In the genomic region with DNA sequence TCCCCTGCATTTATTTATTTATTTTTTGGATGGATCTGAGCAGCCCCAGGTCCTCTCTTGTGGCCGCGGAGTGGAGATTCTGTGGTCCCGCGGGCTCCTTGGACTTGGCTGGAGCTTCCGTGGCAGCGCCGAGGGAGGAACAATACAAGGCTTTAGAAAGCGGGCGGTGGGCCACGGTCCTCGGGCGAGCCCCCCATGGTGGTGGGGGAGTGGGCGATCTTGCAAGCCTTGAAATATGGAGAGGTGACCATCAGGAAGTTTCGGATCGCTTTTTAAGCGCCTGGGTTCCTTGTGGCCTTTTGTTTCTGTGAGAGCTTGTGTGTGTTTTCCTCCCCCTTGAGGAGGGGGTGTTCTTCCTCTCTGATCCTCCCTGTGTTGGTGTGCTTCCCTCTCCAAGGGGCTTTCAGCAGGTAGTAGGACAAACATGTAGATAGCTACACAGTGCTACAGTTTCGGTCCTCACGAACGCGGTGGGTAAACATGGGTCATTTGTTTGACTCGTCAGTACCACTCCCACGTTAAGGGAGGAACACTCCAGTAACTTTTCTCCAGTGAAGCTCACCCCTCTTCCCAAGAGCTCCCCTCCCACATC, we compare ENCODE assay signal across 8 mouse cellular contexts. TPM values are rescaled to one million over a fixed set of nuclear protein-coding genes. Genes with fewer than 3 reads are reported as not detected.
DNase-seq lines count a peak whose midpoint lies in the region; ATAC-seq lines count a peak whose summit lies in the region.

No protein-coding gene starts in this region.

- WGBS in embryonic facial prominence, embryonic 14.5 days, result under 1% methylated on average over 22 of the region's 22 CpGs
- WGBS in heart, embryonic 12.5 days, result under 1% methylated on average over 22 of the region's 22 CpGs
- WGBS in liver, embryonic 15.5 days (ENCODE audit: insufficient replicate concordance), result under 1% methylated on average over 22 of the region's 22 CpGs
- 0% methylated on average over 22 of the region's 22 CpGs for WGBS in neural tube, embryonic 15.5 days

- 0 out of 2 replicates have a peak, but pooled peaks have one; percentile 27 for ATAC-seq in embryonic facial prominence, embryonic 14.5 days (ENCODE audit: low read depth)
- no peak; the same call in 1 of the 2 replicates for ATAC-seq in heart, embryonic 12.5 days (ENCODE audit: insufficient number of reproducible peaks, low FRiP score)
- ATAC-seq in liver, embryonic 15.5 days (ENCODE audit: insufficient read depth), result no peak
- ATAC-seq in neural tube, embryonic 15.5 days (ENCODE audit: low FRiP score), result peak; percentile 46; the same call in 1 of the 2 replicates

- no peaks in the 10 kb centered on the region for H3K27me3 ChIP-seq in embryonic facial prominence, embryonic 14.5 days (replicated peaks; ENCODE audit: control insufficient read depth, insufficient read depth, low read length)
- no peaks in the 10 kb centered on the region for H3K27me3 ChIP-seq in heart, embryonic 12.5 days (replicated peaks)
- no peaks in the 10 kb centered on the region for H3K27me3 ChIP-seq in liver, embryonic 15.5 days
- no peaks in the 10 kb centered on the region for H3K27me3 ChIP-seq in neural tube, embryonic 15.5 days (replicated peaks)

- peak overlapping the region; percentile 64 for H3K4me2 ChIP-seq in embryonic facial prominence, embryonic 14.5 days (ENCODE audit: low read depth, low read length)
- H3K4me2 ChIP-seq in heart, embryonic 12.5 days, result peak overlapping the region; percentile 71
- peak overlapping the region; percentile 80 for H3K4me2 ChIP-seq in liver, embryonic 15.5 days
- peak overlapping the region; percentile 74 for H3K4me2 ChIP-seq in neural tube, embryonic 15.5 days

- peak overlapping the region; percentile 98 for H3K27ac ChIP-seq in embryonic facial prominence, embryonic 14.5 days (replicated peaks; ENCODE audit: low read depth, low read length)
- peak overlapping the region; percentile 97 for H3K27ac ChIP-seq in heart, embryonic 12.5 days (ENCODE audit: poor library complexity, severe bottlenecking)
- H3K27ac ChIP-seq in liver, embryonic 15.5 days (replicated peaks), result peak overlapping the region; percentile 95
- peak overlapping the region; percentile 96 for H3K27ac ChIP-seq in neural tube, embryonic 15.5 days (replicated peaks)

- no peaks in the 10 kb centered on the region for H3K9me3 ChIP-seq in embryonic facial prominence, embryonic 14.5 days (ENCODE audit: control insufficient read depth, low read length)
- no peaks in the 10 kb centered on the region for H3K9me3 ChIP-seq in heart, embryonic 12.5 days (replicated peaks)
- no peaks in the 10 kb centered on the region for H3K9me3 ChIP-seq in liver, embryonic 15.5 days (replicated peaks)
- no peaks in the 10 kb centered on the region for H3K9me3 ChIP-seq in neural tube, embryonic 15.5 days (replicated peaks)

- H3K9ac ChIP-seq in embryonic facial prominence, embryonic 14.5 days (ENCODE audit: low read depth, low read length), result peak overlapping the region; percentile 99
- H3K9ac ChIP-seq in heart, embryonic 12.5 days, result peak overlapping the region; percentile 99
- H3K9ac ChIP-seq in liver, embryonic 15.5 days, result peak overlapping the region; percentile 96
- peak overlapping the region; percentile 97 for H3K9ac ChIP-seq in neural tube, embryonic 15.5 days (replicated peaks)

- peaks cover 32% of the 10 kb centered on the region for H3K4me1 ChIP-seq in embryonic facial prominence, embryonic 14.5 days (ENCODE audit: control insufficient read depth, insufficient read depth, low read length)
- peaks cover 28% of the 10 kb centered on the region for H3K4me1 ChIP-seq in heart, embryonic 12.5 days (replicated peaks)
- peaks cover 76% of the 10 kb centered on the region for H3K4me1 ChIP-seq in liver, embryonic 15.5 days (replicated peaks)
- H3K4me1 ChIP-seq in neural tube, embryonic 15.5 days, result peaks cover 42% of the 10 kb centered on the region

- H3K36me3 ChIP-seq in embryonic facial prominence, embryonic 14.5 days (ENCODE audit: control insufficient read depth, insufficient read depth, low read length), result peaks cover 4% of the 10 kb centered on the region; the same call in 1 of the 2 replicates
- peaks cover 4% of the 10 kb centered on the region for H3K36me3 ChIP-seq in heart, embryonic 12.5 days
- peaks cover 8% of the 10 kb centered on the region for H3K36me3 ChIP-seq in liver, embryonic 15.5 days (replicated peaks)
- no peaks in the 10 kb centered on the region for H3K36me3 ChIP-seq in neural tube, embryonic 15.5 days

- DNase-seq in 416B (ENCODE audit: low read depth), result peak; percentile 46
- peak; percentile 35 for DNase-seq in adrenal gland, postnatal 10 days
- DNase-seq in embryonic facial prominence, embryonic 14.5 days (ENCODE audit: low spot score), result peak; percentile 55
- DNase-seq in kidney, postnatal 10 days, result peak; percentile 59
- DNase-seq in thymus, postnatal 0 days (ENCODE audit: low spot score), result peak; percentile 31

- peak overlapping the region; percentile 99 for H3K4me3 ChIP-seq in embryonic facial prominence, embryonic 14.5 days (ENCODE audit: low read depth, low read length)
- peak overlapping the region; percentile 95 for H3K4me3 ChIP-seq in heart, embryonic 12.5 days
- H3K4me3 ChIP-seq in liver, embryonic 15.5 days (replicated peaks), result peak overlapping the region; percentile 93
- H3K4me3 ChIP-seq in neural tube, embryonic 15.5 days (replicated peaks), result peak overlapping the region; percentile 90

RNA-seq across cellular contexts. Expression of gene Pum1, which starts 0.8 kb away (rescaled TPM):
- 10 to 100 TPM; 68.9 to 81.9 TPM for total RNA-seq in adrenal gland, postnatal 10 days (2021)
- polyA plus RNA-seq in embryonic facial prominence, embryonic 14.5 days (2014; fragmentation: Nextera tagmentation; extraction: Ambion mirVana), result 70.4 and 78.8 TPM in 2 replicates
- polyA plus RNA-seq in heart, embryonic 12.5 days (2016; fragmentation: Nextera tagmentation; extraction: Ambion mirVana), result 68.7 and 70.2 TPM in 2 replicates
- 31.7 and 35.7 TPM in 2 replicates for polyA plus RNA-seq in liver, embryonic 15.5 days (2015; fragmentation: Nextera tagmentation; extraction: Ambion mirVana)
- 75.8 and 79.3 TPM in 2 replicates for polyA plus RNA-seq in neural tube, embryonic 15.5 days (2015; fragmentation: Nextera tagmentation; extraction: Ambion mirVana)
- 43.8 and 48.5 TPM in 2 replicates for polyA plus RNA-seq in thymus, postnatal 0 days (2015; fragmentation: Nextera tagmentation; extraction: Ambion mirVana)

Comparison
In these comparisons a context has a peak if more than half of its experiments do, and no peak if none do; other contexts are left out.
1. ATAC-seq: peak in embryonic facial prominence, embryonic 14.5 days (single experiment) and neural tube, embryonic 15.5 days (single experiment); none in heart, embryonic 12.5 days (single experiment) and liver, embryonic 15.5 days (single experiment).
2. Peak in every context shown above with its lines, with median percentiles within 50 percentile points of each other: DNase-seq, H3K27ac ChIP-seq, H3K4me2 ChIP-seq, H3K4me3 ChIP-seq and H3K9ac ChIP-seq.